Mouse (Mus musculus) myocyte (in vitro differentiated cells): ENCODE measurements around the gene Emsy. TPM values are rescaled to one million over a fixed set of nuclear protein-coding genes. Genes with fewer than 3 reads are reported as not detected.

Experiments
- H3K27me3 ChIP-seq: one replicate; pipeline ENCODE4 v1.6.1; 2011; ENCODE audit not compliant: control insufficient read depth, insufficient read depth, insufficient read length
- H3K36me3 ChIP-seq: one replicate; pipeline ENCODE4 v1.6.1; 2011; ENCODE audit not compliant: control insufficient read depth, insufficient read depth
- H3K4me2 ChIP-seq: one replicate; pipeline ENCODE4 v1.6.1; 2011; ENCODE audit warnings: low read depth, control low read depth
- H3K4me3 ChIP-seq: one replicate; pipeline ENCODE4 v1.5.1; 2011; ENCODE audit warnings: mild to moderate bottlenecking, control low read depth, moderate library complexity
- H3K79me2 ChIP-seq: one replicate; pipeline ENCODE4 v1.6.1; 2011; ENCODE audit not compliant: control insufficient read depth, insufficient read depth
- H3ac ChIP-seq: one replicate; pipeline ENCODE4 v1.6.1; 2011; ENCODE audit not compliant: control insufficient read depth, insufficient read length
- CEBPB ChIP-seq: IDR thresholded peaks from 2 replicates; pipeline ENCODE4 v1.6.1; 2011; ENCODE audit warnings: mild to moderate bottlenecking, moderate library complexity; ENCODE audit not compliant: poor library complexity, insufficient read depth, severe bottlenecking
- E2F4 ChIP-seq: IDR thresholded peaks from one replicate; pipeline ENCODE4 v1.6.1; 2011; ENCODE audit warnings: mild to moderate bottlenecking, control low read depth, moderate library complexity; ENCODE audit not compliant: insufficient read depth
- MAX ChIP-seq: IDR thresholded peaks from one replicate; pipeline ENCODE4 v1.6.1; 2011; ENCODE audit warnings: low read depth, mild to moderate bottlenecking, control low read depth
- MYOD1 ChIP-seq, 3 experiments: IDR thresholded peaks; one replicate each; pipeline ENCODE4 v1.6.1; 2011; ENCODE audit warnings: control low read depth in 2 of 3, low read depth in 2 of 3, mild to moderate bottlenecking in 2 of 3, moderate library complexity in 1 of 3; ENCODE audit not compliant: insufficient read length in 2 of 3, control insufficient read depth in 1 of 3
- MYOG ChIP-seq, 3 experiments: IDR thresholded peaks; one replicate each; pipeline ENCODE4 v1.6.1; 2011; ENCODE audit warnings: control low read depth in 2 of 3, low read depth in 2 of 3, mild to moderate bottlenecking in 2 of 3; ENCODE audit not compliant: insufficient read length in 2 of 3, control insufficient read depth in 1 of 3, insufficient read depth in 1 of 3
- POLR2A ChIP-seq: IDR thresholded peaks from one replicate; pipeline ENCODE4 v1.6.1; 2011; ENCODE audit warnings: low read depth, mild to moderate bottlenecking, control low read depth, moderate library complexity; ENCODE audit not compliant: insufficient read length
- POLR2AphosphoS2 ChIP-seq: IDR thresholded peaks from one replicate; pipeline ENCODE4 v1.6.1; 2011; ENCODE audit warnings: low read depth, control low read depth; ENCODE audit not compliant: insufficient read length
- REST ChIP-seq: IDR thresholded peaks from one replicate; pipeline ENCODE4 v1.6.1; 2011; ENCODE audit warnings: mild to moderate bottlenecking, control low read depth, moderate library complexity; ENCODE audit not compliant: insufficient read depth, insufficient read length
- SRF ChIP-seq: IDR thresholded peaks from one replicate; pipeline ENCODE4 v1.6.1; 2011; ENCODE audit warnings: low read depth; ENCODE audit not compliant: control insufficient read depth, insufficient read length
- TCF12 ChIP-seq: IDR thresholded peaks from one replicate; pipeline ENCODE4 v1.6.1; 2011; ENCODE audit warnings: mild to moderate bottlenecking, control low read depth; ENCODE audit not compliant: poor library complexity, insufficient read depth, severe bottlenecking
- TCF3 ChIP-seq: IDR thresholded peaks from one replicate; pipeline ENCODE4 v1.6.1; 2011; ENCODE audit warnings: low read depth, control low read depth; ENCODE audit not compliant: insufficient read length
- USF1 ChIP-seq: IDR thresholded peaks from one replicate; pipeline ENCODE4 v1.6.1; 2011; ENCODE audit warnings: low read depth, mild to moderate bottlenecking, control low read depth, moderate library complexity
- polyA plus RNA-seq: library from polyadenylated mRNA; unstranded; fragments of >200 nt; fragmentation: generic; extraction: Trizol; gene quantifications from one replicate; pipeline ENCODE4 v1.2.1, GENCODE M21; 2012; ENCODE audit warnings: missing spikeins

Gene Emsy
- polyA plus RNA-seq, 1 experiment: 9.1 TPM

GRCm38 (mm10) chr7:98581266-98581665 lies 75.3 kb downstream of the Emsy start:
- H3ac ChIP-seq: no peak overlapping the region
- TF ChIP-seq USF1 (no peak), POLR2A (no peak), CEBPB (no peak), MAX (no peak), TCF3 (no peak), E2F4 (no peak), REST (no peak), MYOG (IDR thresholded peaks at IDR 0.05; ENCODE audit: control insufficient read depth in 1 of 3, insufficient read depth in 1 of 3, insufficient read length in 2 of 3, low read depth in 2 of 3) (no peak), POLR2AphosphoS2 (no peak), TCF12 (no peak), MYOD1 (IDR thresholded peaks at IDR 0.05; ENCODE audit: control insufficient read depth in 1 of 3, insufficient read length in 2 of 3, low read depth in 2 of 3) (no peak), SRF (no peak)
- H3K27me3 ChIP-seq: no peaks in the 10 kb centered on the region
- H3K4me2 ChIP-seq: no peak overlapping the region
- H3K4me3 ChIP-seq: no peak overlapping the region
- H3K36me3 ChIP-seq: peaks cover 2% of the 10 kb centered on the region
- H3K79me2 ChIP-seq: no peaks in the 10 kb centered on the region

GRCm38 (mm10) chr7:98580441-98580840 lies 76.1 kb downstream of the Emsy start:
- Histone ChIP-seq H3K79me2 (no peaks in the 10 kb centered on the region), H3K36me3 (no peaks in the 10 kb centered on the region), H3K27me3 (no peaks in the 10 kb centered on the region), H3ac (no peak overlapping the region), H3K4me3 (no peak overlapping the region), H3K4me2 (no peak overlapping the region)
- no peak for TF ChIP-seq REST
- TF ChIP-seq MYOD1 (IDR thresholded peaks at IDR 0.05; ENCODE audit: control insufficient read depth in 1 of 3, insufficient read length in 2 of 3, low read depth in 2 of 3): no peak
- no peak for TF ChIP-seq CEBPB
- TF ChIP-seq E2F4: no peak
- TF ChIP-seq POLR2A: no peak
- TF ChIP-seq MAX: no peak
- TF ChIP-seq TCF12: no peak
- TF ChIP-seq POLR2AphosphoS2: no peak

GRCm38 (mm10) chr7:98579731-98580130 lies 76.9 kb downstream of the Emsy start:
- Histone ChIP-seq H3K27me3 (no peaks in the 10 kb centered on the region), H3K36me3 (no peaks in the 10 kb centered on the region), H3K4me3 (no peak overlapping the region), H3K79me2 (no peaks in the 10 kb centered on the region), H3K4me2 (no peak overlapping the region), H3ac (no peak overlapping the region)
- TF ChIP-seq TCF3 (no peak), POLR2AphosphoS2 (no peak), E2F4 (no peak), REST (no peak), TCF12 (no peak), CEBPB (no peak), USF1 (no peak), SRF (no peak), POLR2A (no peak), MAX (no peak), MYOG (IDR thresholded peaks at IDR 0.05; ENCODE audit: control insufficient read depth in 1 of 3, insufficient read depth in 1 of 3, insufficient read length in 2 of 3, low read depth in 2 of 3) (no peak), MYOD1 (IDR thresholded peaks at IDR 0.05; ENCODE audit: control insufficient read depth in 1 of 3, insufficient read length in 2 of 3, low read depth in 2 of 3) (no peak)

- no peak for TF ChIP-seq POLR2A
- TF ChIP-seq CEBPB: no peak
- TF ChIP-seq TCF12: no peak
- no peak for TF ChIP-seq E2F4
- no peak for TF ChIP-seq MAX
- no peak for TF ChIP-seq MYOG (IDR thresholded peaks at IDR 0.05; ENCODE audit: control insufficient read depth in 1 of 3, insufficient read depth in 1 of 3, insufficient read length in 2 of 3, low read depth in 2 of 3)
- no peak for TF ChIP-seq TCF3
- TF ChIP-seq MYOD1 (IDR thresholded peaks at IDR 0.05; ENCODE audit: control insufficient read depth in 1 of 3, insufficient read length in 2 of 3, low read depth in 2 of 3): no peak
- TF ChIP-seq SRF: no peak
- TF ChIP-seq USF1: no peak
These were observed 79.1 kb downstream of the Emsy start for GRCm38 (mm10) chr7:98577461-98577860.

More at GRCm38 (mm10) chr7:98577461-98577860, 79.1 kb downstream of the Emsy start:
- H3ac ChIP-seq: no peak overlapping the region
- no peaks in the 10 kb centered on the region for H3K27me3 ChIP-seq
- no peak overlapping the region for H3K4me3 ChIP-seq
- H3K79me2 ChIP-seq: no peaks in the 10 kb centered on the region
- no peaks in the 10 kb centered on the region for H3K36me3 ChIP-seq
- H3K4me2 ChIP-seq: no peak overlapping the region
